Mouse (Mus musculus): ENCODE data around the gene Gucd1.
"Not testable (repeated sequence)": the region's sequence is repeated elsewhere in the genome, so short reads cannot be mapped to it uniquely, and the experiment has no call there.

The Gucd1 gene

GRCm38 (mm10) chr10:75430147-75430537 is 87.6 kb downstream of the Gucd1 start:
- no peak for DNase-seq (ENCODE audit: low spot score)

GRCm38 (mm10) chr10:75429522-75430146 is 88.1 kb downstream of the Gucd1 start:
- no peak for DNase-seq (ENCODE audit: low spot score)

GRCm38 (mm10) chr10:75429004-75429380 is 88.8 kb downstream of the Gucd1 start:
- no peak for DNase-seq (ENCODE audit: low spot score)

- no peak for DNase-seq (ENCODE audit: low spot score)
These were observed 89.4 kb downstream of the Gucd1 start for GRCm38 (mm10) chr10:75428049-75429003.

DNA sequence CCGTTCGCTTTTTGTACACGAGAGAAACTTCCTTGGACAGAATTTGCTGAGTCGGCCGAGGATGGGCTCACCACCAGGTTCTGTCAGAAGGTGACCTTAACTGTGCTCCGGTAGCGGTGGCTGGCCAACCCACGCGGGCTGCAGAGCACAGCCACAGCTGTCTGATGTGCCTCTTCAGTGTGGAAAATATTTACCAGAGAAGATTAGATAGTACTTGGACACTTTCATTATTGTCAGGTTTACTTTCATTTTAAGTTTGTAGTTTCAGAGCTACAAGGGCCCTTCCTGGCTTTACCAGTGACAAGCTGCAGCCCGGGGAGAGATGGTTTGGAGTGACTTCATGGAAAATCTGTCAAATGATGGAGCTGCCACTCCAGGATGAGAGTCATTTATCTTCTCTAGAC is 93.3 kb downstream of the Gucd1 start:
- no peak for DNase-seq (ENCODE audit: low spot score)

DNA sequence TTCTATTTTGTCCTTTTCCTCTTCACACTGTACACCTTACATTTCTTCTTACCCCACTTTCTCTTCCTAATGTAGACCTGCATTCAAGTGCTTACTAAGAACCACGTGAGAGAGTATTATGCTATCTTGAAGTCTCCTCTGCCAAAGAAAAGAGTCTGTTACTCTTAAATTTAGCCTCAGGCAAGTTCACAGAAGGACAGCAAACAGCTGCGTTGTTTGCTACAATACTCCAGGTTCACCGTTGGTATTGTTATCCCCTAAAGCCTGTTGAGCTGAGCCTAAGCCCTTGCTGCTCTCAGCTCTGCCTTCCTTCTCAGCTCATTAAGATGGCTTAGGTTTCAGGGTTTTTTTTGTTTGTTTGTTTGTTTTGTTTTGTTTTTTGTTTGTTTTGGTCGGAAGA is 99.0 kb downstream of the Gucd1 start:
- no peak for DNase-seq (ENCODE audit: low spot score)

- DNase-seq (ENCODE audit: low spot score), result no peak
These were observed 100.3 kb downstream of the Gucd1 start for GRCm38 (mm10) chr10:75417363-75418042.

- no peak for DNase-seq (ENCODE audit: low spot score)
These were observed 102.8 kb downstream of the Gucd1 start for GRCm38 (mm10) chr10:75414925-75415324.

DNA sequence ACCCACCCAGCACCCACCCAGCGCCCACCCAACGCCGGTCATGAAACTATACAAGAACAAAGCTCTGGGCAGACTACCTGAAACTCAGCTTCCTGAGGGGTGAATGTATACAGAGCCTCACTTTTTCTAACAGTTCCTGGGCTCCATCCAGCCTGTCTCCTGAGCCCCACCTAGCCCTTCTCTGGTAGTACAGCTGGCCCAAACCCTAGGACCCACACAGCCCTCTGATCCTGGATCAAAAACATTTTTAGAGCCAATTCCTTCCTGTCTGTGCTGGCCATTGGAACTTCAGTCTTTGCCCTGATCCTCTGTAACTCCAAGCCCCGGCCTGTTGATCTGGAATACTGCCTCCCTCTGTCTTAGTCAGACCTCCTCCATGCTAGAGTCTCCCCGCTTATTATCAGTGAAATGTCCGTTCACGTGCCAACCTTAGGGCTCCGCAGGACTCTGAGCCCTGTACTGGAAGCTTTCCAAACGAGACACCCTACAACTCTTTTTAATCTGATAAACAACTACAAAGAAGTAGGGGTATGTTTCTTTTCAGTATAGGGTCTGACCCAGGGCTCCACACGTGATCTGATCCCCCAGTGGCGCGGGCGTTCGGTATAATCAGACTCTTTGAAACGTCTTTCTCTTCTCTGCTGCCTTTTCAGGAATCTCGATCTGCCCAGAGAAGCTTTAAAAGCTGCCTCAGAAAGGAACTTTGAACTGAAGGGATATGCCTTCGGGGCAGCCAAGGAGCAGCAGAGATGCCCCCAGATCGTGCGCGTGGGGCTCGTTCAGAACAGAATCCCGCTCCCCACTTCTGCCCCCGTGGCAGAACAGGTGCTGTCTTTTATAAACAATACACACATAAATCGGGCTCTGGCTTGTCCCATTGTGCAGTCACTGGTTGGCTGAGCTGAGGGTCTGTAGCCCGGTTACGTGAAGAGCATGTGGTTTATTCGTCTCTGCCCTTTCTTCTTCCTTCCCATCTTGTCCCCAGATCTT is 105.4 kb downstream of the Gucd1 start:
- no peak for DNase-seq (ENCODE audit: low spot score)

- not testable (repeated sequence) for DNase-seq (ENCODE audit: low spot score)
These were observed 106.2 kb downstream of the Gucd1 start for GRCm38 (mm10) chr10:75411343-75412113.

DNA sequence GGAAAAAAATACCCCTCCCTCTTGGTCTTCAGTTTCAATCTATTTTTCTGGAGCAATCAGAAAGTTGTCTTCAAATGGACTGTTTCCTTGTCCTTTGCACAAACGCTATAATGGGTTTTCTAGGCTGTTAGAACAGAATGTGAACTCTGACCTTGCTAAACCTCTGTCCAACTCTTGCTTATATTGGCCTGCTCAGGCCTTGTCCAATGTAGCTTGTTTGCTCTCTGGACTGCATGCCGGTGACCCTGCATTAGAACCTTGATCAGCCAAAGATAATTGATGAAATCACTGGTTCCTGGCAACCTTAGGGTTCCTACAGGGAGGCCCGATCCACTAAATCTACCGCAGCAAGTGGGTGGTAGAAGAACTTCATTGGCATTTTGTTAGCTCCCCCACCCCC is 110.0 kb downstream of the Gucd1 start:
- no peak for DNase-seq (ENCODE audit: low spot score)

DNA sequence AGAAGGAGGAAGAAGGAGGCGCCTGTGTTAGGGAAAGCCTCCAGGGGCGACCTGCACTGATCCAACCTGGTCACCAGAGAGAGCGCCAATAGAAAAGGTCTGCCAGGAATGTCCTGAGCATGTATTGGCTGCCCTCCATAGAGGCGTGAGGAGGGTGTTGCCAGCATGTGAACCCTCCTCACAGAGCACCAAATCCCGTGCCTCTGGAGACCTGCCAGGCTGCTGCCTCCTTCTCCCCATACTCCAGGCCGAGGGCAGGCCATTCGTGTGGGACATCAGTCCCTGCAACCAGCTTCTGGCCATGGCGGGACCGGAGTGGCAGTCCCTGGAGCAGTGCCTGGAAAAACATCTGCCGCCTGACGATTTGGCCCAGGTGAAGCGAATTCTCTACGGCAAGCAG is 111.0 kb downstream of the Gucd1 start:
- DNase-seq (ENCODE audit: low spot score), result no peak

DNA sequence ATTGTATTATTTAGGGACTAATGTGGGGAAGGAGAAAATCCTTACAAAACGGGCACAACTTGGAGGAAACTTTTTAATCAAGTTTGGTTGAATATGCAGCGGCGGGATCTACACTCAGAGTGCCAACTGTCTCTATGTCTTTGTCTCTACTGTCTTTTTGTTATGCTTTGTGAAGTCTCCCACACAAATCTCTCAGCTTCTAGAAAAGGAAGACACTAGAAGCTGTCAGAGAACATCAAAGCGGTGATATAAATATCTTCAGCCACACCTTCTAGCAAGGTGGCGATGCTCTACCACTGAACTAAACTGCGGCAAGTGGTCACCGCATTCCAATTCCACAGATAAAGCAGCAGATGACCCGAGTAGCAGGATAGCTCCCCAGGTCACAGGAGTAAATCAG is 111.9 kb downstream of the Gucd1 start:
- DNase-seq (ENCODE audit: low spot score), result no peak

DNA sequence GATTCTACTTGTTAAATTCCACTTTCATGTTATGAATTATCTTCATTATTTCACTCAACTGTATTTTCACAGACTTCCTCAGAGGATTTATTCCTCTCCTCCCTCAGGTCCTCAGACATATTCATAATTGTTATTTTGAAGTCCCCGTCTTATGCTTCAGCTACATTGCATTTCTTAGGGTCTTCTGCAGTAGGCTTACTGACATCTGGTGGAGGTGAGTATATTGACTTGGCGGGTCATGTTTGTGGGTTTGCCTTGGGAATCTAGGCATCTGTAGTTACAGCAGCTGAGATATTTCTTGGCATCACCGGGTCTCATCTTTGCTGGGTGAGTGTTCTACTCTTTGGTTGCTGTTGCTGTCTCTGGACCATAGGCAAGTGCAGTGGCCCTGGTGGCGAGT is 116.8 kb downstream of the Gucd1 start, which contains the start of gene Upb1:
Gene Upb1, plus strand, starts transcription at position 158 of the 400 bp plus-strand sequence.
- no peak for DNase-seq (ENCODE audit: low spot score)

- DNase-seq (ENCODE audit: low spot score), result no peak
These were observed 120.8 kb downstream of the Gucd1 start for GRCm38 (mm10) chr10:75396966-75397365.

DNA sequence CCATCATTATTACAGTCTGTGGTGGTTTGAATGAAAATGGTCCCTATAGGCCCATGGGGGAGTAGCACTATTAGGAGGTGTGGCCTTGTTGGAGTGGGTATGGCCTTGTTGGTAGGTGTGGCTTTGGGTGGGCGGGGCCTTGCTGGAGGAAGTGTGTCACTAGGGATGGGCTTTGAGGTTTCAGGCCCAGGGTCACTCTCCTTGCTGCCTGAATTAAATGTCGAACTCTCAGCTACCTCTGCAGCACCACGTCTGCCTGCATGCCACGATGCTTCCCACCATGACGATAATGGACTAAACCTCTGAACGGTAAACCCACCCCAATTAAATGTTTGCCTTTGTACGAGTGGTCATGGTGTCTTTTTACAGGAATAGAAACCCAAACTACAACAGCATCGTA is 123.0 kb downstream of the Gucd1 start:
- DNase-seq (ENCODE audit: low spot score), result no peak

- no peak for DNase-seq (ENCODE audit: low spot score)
These were observed 126.9 kb downstream of the Gucd1 start for GRCm38 (mm10) chr10:75390832-75391231.

DNA sequence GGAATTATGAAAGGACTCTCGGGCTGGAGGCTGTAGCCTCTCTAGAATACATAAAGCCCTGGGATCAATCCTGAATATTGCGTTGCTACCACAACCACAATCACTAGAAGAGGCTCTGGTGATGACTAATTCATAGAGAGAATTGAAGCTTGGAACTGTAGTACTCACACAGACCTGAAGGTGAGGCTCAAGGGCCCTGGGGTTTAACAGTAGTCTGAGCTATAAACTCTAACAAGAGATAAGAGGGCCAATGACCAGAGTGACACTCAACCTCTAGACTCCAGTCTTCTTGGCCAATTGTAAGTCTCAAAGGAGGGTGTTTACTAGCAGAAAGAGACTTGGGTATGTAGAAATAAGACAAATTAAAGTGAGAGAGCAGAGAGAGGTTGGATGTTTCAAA is 127.6 kb downstream of the Gucd1 start:
- no peak for DNase-seq (ENCODE audit: low spot score)

DNA sequence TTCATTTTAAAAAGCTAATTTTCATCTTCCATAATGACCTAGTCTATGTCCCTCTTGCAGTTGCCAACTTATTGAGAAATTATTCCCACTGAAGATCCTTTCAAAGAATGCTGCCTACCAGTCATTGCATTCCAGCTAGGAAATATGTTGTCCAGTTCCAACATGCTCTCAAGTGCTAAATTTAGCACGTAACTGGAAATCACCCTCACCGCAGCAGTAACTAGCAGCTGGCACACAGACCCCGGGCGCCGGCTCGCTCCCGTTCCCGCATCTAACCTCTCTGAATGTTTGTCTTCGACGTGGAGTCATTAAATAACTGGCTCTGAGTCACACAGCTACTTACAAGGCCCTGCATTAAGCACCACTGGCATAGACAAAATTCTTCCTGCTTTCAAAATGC is 139.1 kb downstream of the Gucd1 start:
- DNase-seq (ENCODE audit: low spot score), result no peak

DNA sequence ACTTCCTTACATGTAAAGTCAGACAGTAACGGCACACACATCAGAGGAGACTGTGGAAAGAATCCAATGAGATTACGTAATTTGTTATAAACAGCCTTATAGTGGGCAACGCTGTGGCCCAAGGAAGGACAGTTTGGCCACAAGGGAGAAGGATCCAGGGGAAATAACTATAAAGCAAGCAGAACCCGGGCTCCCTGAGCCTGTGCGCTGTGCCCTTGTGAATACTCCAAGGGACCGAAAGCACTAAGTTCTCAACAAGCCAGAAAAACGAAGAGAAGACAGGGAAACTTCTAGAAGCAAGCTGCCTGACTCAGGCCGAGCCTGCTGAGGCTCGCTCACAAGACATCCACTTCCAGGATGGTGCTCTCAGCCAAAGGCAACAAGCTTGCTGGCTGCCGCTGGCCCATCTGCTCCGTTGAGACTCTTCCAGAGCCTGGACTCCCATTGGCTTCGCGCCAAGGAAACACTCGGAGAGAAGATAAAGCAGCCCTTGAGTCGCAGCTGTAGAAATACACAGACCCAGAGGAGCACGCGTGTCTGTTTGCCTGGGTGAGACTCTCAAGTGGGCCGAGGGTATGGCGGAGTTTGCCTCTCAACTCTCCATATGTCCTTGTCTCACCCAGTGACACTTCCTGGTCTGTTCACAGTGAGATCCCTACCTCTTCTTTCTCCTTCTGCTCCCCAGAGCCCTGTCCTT is 144.0 kb downstream of the Gucd1 start:
- DNase-seq (ENCODE audit: low spot score), result not testable (repeated sequence)
